Mouse (Mus musculus) myocyte (in vitro differentiated cells): ENCODE results near the gene Pif1. TPM values are rescaled to one million over a fixed set of nuclear protein-coding genes. Genes with fewer than 3 reads are reported as not detected.

Experiments used
- H3K27me3 ChIP-seq: one replicate; pipeline ENCODE4 v1.6.1; 2011; ENCODE audit not compliant: control insufficient read depth, insufficient read depth, insufficient read length
- H3K36me3 ChIP-seq: one replicate; pipeline ENCODE4 v1.6.1; 2011; ENCODE audit not compliant: control insufficient read depth, insufficient read depth
- H3K4me2 ChIP-seq: one replicate; pipeline ENCODE4 v1.6.1; 2011; ENCODE audit warnings: low read depth, control low read depth
- H3K4me3 ChIP-seq: one replicate; pipeline ENCODE4 v1.5.1; 2011; ENCODE audit warnings: mild to moderate bottlenecking, control low read depth, moderate library complexity
- H3K79me2 ChIP-seq: one replicate; pipeline ENCODE4 v1.6.1; 2011; ENCODE audit not compliant: control insufficient read depth, insufficient read depth
- H3ac ChIP-seq: one replicate; pipeline ENCODE4 v1.6.1; 2011; ENCODE audit not compliant: control insufficient read depth, insufficient read length
- CEBPB ChIP-seq: IDR thresholded peaks from 2 replicates; pipeline ENCODE4 v1.6.1; 2011; ENCODE audit warnings: mild to moderate bottlenecking, moderate library complexity; ENCODE audit not compliant: poor library complexity, insufficient read depth, severe bottlenecking
- E2F4 ChIP-seq: IDR thresholded peaks from one replicate; pipeline ENCODE4 v1.6.1; 2011; ENCODE audit warnings: mild to moderate bottlenecking, control low read depth, moderate library complexity; ENCODE audit not compliant: insufficient read depth
- MAX ChIP-seq: IDR thresholded peaks from one replicate; pipeline ENCODE4 v1.6.1; 2011; ENCODE audit warnings: low read depth, mild to moderate bottlenecking, control low read depth
- MYOD1 ChIP-seq, 3 experiments: IDR thresholded peaks; one replicate each; pipeline ENCODE4 v1.6.1; 2011; ENCODE audit warnings: control low read depth in 2 of 3, low read depth in 2 of 3, mild to moderate bottlenecking in 2 of 3, moderate library complexity in 1 of 3; ENCODE audit not compliant: insufficient read length in 2 of 3, control insufficient read depth in 1 of 3
- MYOG ChIP-seq, 3 experiments: IDR thresholded peaks; one replicate each; pipeline ENCODE4 v1.6.1; 2011; ENCODE audit warnings: control low read depth in 2 of 3, low read depth in 2 of 3, mild to moderate bottlenecking in 2 of 3; ENCODE audit not compliant: insufficient read length in 2 of 3, control insufficient read depth in 1 of 3, insufficient read depth in 1 of 3
- POLR2A ChIP-seq: IDR thresholded peaks from one replicate; pipeline ENCODE4 v1.6.1; 2011; ENCODE audit warnings: low read depth, mild to moderate bottlenecking, control low read depth, moderate library complexity; ENCODE audit not compliant: insufficient read length
- POLR2AphosphoS2 ChIP-seq: IDR thresholded peaks from one replicate; pipeline ENCODE4 v1.6.1; 2011; ENCODE audit warnings: low read depth, control low read depth; ENCODE audit not compliant: insufficient read length
- REST ChIP-seq: IDR thresholded peaks from one replicate; pipeline ENCODE4 v1.6.1; 2011; ENCODE audit warnings: mild to moderate bottlenecking, control low read depth, moderate library complexity; ENCODE audit not compliant: insufficient read depth, insufficient read length
- SRF ChIP-seq: IDR thresholded peaks from one replicate; pipeline ENCODE4 v1.6.1; 2011; ENCODE audit warnings: low read depth; ENCODE audit not compliant: control insufficient read depth, insufficient read length
- TCF12 ChIP-seq: IDR thresholded peaks from one replicate; pipeline ENCODE4 v1.6.1; 2011; ENCODE audit warnings: mild to moderate bottlenecking, control low read depth; ENCODE audit not compliant: poor library complexity, insufficient read depth, severe bottlenecking
- TCF3 ChIP-seq: IDR thresholded peaks from one replicate; pipeline ENCODE4 v1.6.1; 2011; ENCODE audit warnings: low read depth, control low read depth; ENCODE audit not compliant: insufficient read length
- USF1 ChIP-seq: IDR thresholded peaks from one replicate; pipeline ENCODE4 v1.6.1; 2011; ENCODE audit warnings: low read depth, mild to moderate bottlenecking, control low read depth, moderate library complexity
- polyA plus RNA-seq: library from polyadenylated mRNA; unstranded; fragments of >200 nt; fragmentation: generic; extraction: Trizol; gene quantifications from one replicate; pipeline ENCODE4 v1.2.1, GENCODE M21; 2012; ENCODE audit warnings: missing spikeins

Gene Pif1
- polyA plus RNA-seq, 1 experiment: 6.9 TPM

DNA sequence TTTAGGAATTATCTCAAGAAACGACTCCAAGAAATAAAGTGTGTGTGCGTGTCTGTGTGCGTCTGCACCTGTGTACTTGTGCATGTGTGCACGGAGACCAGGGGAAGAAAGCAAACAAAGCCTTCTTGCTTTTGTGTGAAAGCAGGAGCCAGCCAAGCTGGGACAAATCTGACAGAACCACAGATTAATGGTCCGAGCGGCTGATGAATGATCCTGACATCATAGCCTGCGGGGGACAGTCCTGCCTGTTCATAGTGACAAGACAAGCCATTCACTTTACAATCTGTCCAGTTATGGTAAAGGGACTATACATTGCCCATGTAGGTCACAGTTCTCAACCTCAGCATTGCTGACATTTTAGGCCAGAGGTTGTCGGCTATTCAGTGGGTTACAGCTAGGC, 38.6 kb upstream of the Pif1 start:
- Histone ChIP-seq H3K79me2 (no peaks in the 10 kb centered on the region), H3K27me3 (no peaks in the 10 kb centered on the region), H3K4me2 (no peak overlapping the region), H3K4me3 (no peak overlapping the region), H3K36me3 (no peaks in the 10 kb centered on the region), H3ac (no peak overlapping the region)
- TF ChIP-seq USF1 (no peak), MYOG (IDR thresholded peaks at IDR 0.05; ENCODE audit: control insufficient read depth in 1 of 3, insufficient read depth in 1 of 3, insufficient read length in 2 of 3, low read depth in 2 of 3) (no peak), MYOD1 (IDR thresholded peaks at IDR 0.05; ENCODE audit: control insufficient read depth in 1 of 3, insufficient read length in 2 of 3, low read depth in 2 of 3) (no peak), E2F4 (no peak), CEBPB (no peak), SRF (no peak), MAX (no peak), POLR2A (no peak), TCF3 (no peak), TCF12 (no peak), POLR2AphosphoS2 (no peak), REST (no peak)

DNA sequence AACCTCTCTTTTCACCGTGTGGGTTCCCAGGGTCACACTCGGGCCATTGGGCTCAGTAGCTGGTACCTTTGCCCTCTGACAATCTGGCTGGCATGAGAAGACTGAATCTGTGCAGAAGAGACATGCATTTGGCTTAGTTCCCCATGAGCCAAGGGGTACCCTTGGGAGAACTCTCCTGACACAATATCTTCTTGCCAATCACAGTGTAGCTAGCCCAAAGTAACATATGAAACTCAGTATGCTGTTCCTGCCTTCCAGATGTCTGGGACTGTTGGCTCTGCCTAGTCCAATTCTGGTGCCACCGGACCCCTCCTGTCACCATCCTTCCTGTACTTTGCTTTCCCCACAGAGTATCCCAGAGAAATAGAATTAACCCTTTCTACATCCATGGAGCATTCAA, 37.8 kb upstream of the Pif1 start:
- no peaks in the 10 kb centered on the region for H3K79me2 ChIP-seq
- H3K36me3 ChIP-seq: no peaks in the 10 kb centered on the region
- no peak overlapping the region for H3K4me3 ChIP-seq
- TF ChIP-seq TCF12 (no peak), TCF3 (no peak), MAX (no peak), POLR2A (no peak), USF1 (no peak), REST (no peak), SRF (no peak), POLR2AphosphoS2 (no peak), MYOG (IDR thresholded peaks at IDR 0.05; ENCODE audit: control insufficient read depth in 1 of 3, insufficient read depth in 1 of 3, insufficient read length in 2 of 3, low read depth in 2 of 3) (no peak), MYOD1 (IDR thresholded peaks at IDR 0.05; ENCODE audit: control insufficient read depth in 1 of 3, insufficient read length in 2 of 3, low read depth in 2 of 3) (no peak), E2F4 (no peak), CEBPB (no peak)
- no peak overlapping the region for H3ac ChIP-seq
- H3K27me3 ChIP-seq: no peaks in the 10 kb centered on the region
- H3K4me2 ChIP-seq: peak overlapping the region; percentile 53

DNA sequence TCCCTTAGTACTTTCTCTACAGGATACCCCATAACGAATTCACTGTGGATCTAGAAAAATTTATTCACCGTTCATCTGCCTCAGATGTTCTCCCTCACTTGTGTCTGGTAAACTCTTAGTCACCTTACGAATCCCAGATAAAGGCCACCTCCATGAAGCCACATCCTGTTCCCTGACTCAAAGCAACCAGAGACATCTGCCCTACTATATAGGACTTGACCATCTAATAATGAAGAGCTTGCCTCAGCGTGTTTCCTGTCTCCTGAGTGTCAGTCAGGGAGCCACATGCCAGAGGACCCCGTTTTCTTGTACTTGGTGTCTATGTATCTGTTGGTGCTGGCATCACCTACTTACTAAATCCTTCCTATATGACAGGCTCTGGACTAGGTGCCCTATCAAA, 37.3 kb upstream of the Pif1 start:
- no peaks in the 10 kb centered on the region for H3K27me3 ChIP-seq
- no peak overlapping the region for H3K4me3 ChIP-seq
- TF ChIP-seq E2F4 (no peak), MAX (no peak), POLR2AphosphoS2 (no peak), CEBPB (no peak)
- H3K79me2 ChIP-seq: no peaks in the 10 kb centered on the region
- H3K4me2 ChIP-seq: peak overlapping the region; percentile 53
- no peaks in the 10 kb centered on the region for H3K36me3 ChIP-seq
- H3ac ChIP-seq: no peak overlapping the region

DNA sequence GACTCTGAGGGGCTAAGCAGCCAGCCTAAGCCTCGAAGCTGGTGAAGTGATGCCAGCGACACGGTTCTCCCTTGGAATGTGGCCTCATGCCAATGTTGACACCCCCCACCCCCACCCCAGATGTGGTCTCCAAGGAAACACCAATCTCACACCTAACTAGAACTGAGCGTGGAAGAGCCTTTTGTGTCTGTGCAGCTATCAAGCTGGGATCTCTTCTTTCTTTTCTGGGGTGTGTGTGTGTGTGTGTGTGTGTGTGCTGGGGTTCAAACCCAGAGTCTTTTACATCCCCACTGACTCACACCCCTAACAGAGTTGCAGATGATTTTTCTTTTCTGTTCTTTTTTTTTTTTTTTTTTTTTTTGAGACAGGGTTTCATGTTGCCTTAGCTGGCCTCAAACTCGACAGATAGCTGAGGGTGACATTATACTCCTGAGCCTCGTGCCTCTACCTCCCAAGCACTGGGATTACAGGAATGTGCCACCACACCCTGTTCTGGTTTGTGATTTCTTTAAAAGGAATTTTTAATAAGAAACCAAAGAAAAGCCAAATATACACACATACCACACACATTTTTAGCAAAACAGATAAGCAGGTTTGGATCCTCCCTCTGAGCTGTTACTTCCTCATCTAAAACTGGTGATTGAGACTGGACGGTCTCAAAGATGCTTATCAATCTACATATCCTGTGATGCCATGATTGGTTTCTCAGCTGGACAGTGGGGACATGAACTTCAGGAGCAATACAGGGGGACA, 36.7 kb upstream of the Pif1 start:
- H3K27me3 ChIP-seq: no peaks in the 10 kb centered on the region
- H3K4me2 ChIP-seq: peak overlapping the region; percentile 61
- no peaks in the 10 kb centered on the region for H3K36me3 ChIP-seq
- H3K79me2 ChIP-seq: no peaks in the 10 kb centered on the region
- no peak overlapping the region for H3ac ChIP-seq
- H3K4me3 ChIP-seq: no peak overlapping the region
- TF ChIP-seq TCF12: no peak
- no peak for TF ChIP-seq REST
- no peak for TF ChIP-seq CEBPB
- TF ChIP-seq POLR2A: no peak
- no peak for TF ChIP-seq E2F4
- no peak for TF ChIP-seq MYOG (IDR thresholded peaks at IDR 0.05; ENCODE audit: control insufficient read depth in 1 of 3, insufficient read depth in 1 of 3, insufficient read length in 2 of 3, low read depth in 2 of 3)

DNA sequence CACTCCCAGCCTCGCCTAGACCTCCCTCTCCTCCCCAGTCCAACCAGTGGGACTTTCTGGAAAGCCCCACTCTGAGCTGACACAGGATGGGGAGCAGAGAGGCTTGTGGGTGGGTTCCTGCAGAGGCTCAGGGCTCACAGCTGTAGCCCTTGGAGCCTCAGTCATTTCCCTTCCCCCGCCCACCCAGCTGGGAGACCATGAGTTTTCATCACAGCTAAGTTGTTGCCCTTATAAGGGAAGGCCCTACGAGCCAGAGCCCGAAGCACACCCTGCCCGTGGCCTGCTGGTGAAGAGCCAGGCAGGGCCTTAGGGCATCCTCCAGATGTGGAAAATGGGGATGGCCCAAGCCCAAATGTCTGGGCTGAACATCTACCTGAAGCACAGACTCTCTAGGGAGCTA, 35.9 kb upstream of the Pif1 start:
- no peak overlapping the region for H3ac ChIP-seq
- H3K4me2 ChIP-seq: peak overlapping the region; percentile 61
- no peaks in the 10 kb centered on the region for H3K36me3 ChIP-seq
- no peaks in the 10 kb centered on the region for H3K27me3 ChIP-seq
- no peaks in the 10 kb centered on the region for H3K79me2 ChIP-seq
- no peak overlapping the region for H3K4me3 ChIP-seq
- TF ChIP-seq E2F4 (no peak), MYOD1 (IDR thresholded peaks at IDR 0.05; ENCODE audit: control insufficient read depth in 1 of 3, insufficient read length in 2 of 3, low read depth in 2 of 3) (peak in 2 of 3 experiments; percentile 33 to 46), TCF3 (no peak), MYOG (IDR thresholded peaks at IDR 0.05; ENCODE audit: control insufficient read depth in 1 of 3, insufficient read depth in 1 of 3, insufficient read length in 2 of 3, low read depth in 2 of 3) (no peak), SRF (peak; percentile 99), REST (no peak), TCF12 (no peak)
